Mouse (Mus musculus) retina, embryonic 14.5 days (tissue): Measurements from ENCODE around the gene Hltf.
"Not testable (repeated sequence)": the region's sequence is repeated elsewhere in the genome, so short reads cannot be mapped to it uniquely, and the experiment has no call there.

Experiments
- DNase-seq: peaks from one replicate; pipeline ENCODE4 v3.0.0-alpha.2; 2015; ENCODE audit warnings: low spot score

The Hltf gene

DNA sequence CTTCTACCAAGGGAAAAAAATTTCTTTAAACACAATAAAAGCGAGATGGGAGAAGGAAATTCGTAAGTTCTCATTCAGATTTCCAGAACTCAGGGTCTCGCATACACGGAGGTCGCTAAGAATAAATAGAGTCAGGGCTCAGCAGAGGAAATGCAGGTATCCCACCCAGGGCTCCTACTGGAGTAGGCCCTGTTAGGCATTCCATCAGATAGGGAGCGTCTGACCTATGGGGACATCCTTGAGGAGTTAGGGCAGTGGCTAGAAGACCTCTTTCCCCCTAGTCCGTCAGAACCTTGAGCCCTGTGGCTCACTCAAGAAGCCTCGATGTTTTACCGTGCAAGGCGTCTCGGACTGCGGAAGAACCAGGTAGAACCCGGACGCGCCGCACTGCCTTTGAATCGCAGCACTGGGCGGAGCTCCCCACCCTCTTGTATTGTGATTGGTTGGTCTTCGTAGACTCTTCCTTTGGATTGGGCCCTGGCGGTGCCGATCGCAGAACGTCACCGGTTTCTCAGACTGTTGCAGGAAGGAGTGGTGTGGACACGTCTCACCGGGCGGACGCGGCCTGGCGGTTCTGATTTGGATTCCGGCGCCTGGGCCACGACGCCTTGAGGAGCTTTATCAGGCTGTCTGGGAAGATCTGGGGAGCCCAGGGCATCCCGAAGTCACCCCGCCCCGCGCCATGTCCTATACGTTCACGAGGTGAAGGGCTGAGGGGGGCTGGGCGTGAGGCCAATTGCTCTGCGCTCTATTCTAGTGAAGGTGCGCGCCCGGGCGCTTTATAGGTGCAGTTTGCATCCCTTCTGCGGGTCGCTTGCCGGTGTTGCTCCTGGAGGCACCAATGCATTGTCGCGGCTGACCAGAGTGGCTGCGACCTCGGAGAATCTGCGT, at the start of gene Hltf:
Gene Hltf, plus strand, starts transcription at position 506 of the 891 bp plus-strand sequence.
- peak; percentile 97 for DNase-seq

DNA sequence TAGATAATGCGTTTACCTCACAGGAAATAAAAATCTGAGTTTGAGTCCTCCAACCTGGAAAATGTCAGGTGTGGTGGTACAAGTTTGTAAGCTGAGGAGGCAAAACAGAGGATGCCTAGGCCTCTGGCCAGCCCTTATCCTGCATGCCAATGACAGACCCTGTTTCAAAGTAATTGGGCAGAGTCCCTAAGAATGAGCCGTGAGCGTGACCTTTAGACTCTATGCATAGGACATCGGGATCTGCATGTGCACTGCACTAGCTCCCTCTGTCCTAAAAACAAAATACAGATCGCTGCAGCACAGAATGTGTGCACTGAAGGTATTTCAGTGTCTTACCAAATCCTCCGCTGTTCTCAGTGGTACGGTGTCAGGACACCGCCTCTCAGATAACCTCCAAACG, 47.1 kb upstream of the Hltf start:
- no peak for DNase-seq

DNA sequence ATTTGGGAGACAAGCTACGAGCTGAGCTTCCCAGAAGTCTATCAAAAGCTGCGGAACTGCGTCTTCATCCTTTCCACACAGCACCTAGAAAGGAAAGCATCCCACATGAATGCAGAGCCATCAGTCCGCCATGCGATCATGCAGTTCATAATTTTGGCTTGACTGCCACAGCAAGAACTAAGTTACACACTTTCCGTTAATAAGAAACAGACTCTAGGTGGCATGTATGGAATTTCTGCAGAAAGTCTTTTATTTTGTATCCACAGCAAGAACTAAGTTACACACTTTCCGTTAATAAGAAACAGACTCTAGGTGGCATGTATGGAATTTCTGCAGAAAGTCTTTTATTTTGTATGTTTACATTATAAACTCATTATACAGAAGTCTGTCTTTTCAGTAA, 46.7 kb upstream of the Hltf start:
- DNase-seq: not testable (repeated sequence)

DNA sequence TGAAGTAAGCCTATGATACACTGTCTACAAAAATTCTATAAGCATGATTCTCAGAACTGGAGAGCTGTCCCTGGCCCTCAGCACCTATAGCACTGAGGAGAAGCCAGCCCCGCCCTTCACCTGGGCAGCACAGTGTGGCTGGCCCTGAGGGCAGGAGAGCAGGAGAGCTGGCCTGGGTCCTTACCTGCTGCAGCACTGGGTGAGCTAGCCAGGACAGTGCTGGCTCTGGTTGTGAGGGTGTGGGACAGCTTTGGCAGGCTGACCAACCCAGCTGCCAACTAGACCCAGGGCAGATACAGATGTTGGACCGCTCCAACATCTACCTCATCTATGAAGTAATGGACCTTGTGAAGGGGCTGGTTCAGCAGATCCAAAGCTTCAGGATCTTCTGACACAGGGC, 43.2 kb upstream of the Hltf start:
- DNase-seq: no peak

DNA sequence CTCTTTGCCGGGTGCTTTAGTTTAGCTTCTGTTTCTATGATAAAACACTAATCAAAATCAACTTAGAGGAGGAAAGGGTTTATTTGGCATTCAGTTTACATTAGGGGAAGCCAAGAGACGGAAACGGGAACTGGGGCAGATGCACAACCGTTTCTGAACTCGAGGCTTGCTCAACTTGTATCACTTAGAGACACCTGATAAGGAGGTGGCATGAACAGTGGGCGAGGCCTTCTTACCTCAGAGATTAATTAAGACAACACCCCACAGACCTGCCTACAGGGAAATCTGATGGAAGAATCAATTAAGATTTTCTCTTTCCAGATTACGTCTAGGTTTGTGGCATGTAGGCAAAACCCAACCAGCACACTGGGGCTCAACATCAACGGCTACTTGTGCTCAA, 39.5 kb upstream of the Hltf start:
- no peak for DNase-seq

DNA sequence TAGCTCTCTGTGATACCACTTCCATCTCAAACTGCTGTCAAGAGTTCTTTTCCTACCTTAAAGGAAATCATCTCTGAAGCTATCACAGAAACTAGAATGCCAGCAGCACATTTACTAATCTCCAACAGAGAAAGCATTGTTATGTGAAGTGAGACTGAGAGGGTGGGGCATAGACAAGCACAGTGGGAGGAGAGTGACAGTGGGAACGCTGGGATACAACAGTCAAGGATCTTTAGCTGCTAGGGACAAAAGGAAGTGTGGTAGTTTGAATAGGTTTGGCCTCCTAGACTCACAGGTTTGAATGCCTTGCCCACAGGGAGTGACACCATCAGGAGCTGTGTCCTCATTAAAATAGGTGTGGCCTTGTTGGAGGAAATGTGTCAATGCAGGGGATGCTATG, 33.8 kb upstream of the Hltf start:
- DNase-seq: no peak

DNA sequence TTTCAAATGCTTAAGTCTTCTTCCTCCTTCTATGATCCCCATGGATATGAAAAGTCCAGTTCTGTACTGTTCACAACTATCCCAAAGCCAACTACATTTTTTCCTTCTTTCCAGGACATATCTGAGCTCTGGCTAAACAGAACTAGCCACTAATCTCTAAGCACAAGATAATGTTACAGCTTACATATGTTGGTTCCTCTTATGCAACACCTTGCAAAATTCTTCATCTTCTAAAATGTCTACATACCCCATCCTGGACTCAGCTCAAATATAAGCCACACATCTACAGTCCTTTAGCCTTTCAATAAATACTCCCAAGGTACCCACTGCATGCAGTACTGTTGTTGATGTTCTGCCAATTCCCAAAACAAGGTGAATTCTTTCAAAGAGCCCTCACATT, 31.1 kb upstream of the Hltf start:
- DNase-seq: no peak

DNA sequence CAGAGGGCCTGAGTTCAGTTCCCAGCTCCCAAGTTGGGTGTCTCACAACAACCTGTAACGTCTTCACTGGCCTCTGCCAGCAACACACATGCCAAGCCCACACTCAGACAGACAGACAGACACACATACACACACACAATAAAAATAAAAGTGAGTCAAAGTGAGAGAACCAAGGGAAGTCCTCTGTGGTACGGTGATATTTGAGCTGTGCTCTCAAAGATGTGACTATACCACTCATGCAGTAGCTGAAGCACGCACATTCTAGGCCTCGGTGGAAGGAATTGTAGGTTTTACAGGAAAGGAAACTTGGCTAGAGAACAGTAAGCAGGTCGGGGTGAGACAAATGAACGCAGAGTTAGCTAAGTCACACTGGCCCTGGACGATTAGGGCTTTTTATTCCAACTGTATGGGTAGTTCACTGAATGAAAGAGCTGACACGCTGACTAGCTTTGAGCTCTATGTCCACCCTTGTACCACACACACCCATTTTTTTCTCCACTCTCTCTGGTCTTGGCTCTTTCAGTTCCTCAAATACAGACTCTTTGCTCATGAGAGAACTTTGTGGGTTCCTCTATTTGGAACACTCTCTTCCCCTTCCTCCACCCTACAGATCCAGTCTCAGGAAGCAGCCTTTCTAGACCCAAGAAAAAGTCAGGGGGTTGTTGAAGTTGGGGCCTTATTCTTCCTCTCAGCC, 30.5 kb upstream of the Hltf start:
- DNase-seq: no peak

DNA sequence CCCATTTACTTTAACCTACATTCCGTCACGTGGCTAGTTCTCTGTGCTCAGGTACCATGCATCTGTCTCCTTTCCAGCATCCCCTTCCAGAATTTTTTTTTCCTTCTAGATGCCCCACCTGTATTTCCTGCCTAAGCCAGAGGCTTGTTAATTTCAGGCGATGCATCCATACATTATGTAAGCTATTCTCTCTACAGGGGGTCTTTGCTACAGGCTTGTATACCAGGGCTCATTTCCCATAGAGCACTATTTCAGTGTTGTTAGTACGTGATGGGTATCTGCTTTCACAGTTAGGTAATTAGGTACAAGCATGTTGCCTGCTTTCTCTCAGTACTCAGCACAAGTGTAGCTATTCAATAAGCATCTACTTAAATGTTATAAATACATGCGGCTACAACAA, 29.8 kb upstream of the Hltf start:
- no peak for DNase-seq

DNA sequence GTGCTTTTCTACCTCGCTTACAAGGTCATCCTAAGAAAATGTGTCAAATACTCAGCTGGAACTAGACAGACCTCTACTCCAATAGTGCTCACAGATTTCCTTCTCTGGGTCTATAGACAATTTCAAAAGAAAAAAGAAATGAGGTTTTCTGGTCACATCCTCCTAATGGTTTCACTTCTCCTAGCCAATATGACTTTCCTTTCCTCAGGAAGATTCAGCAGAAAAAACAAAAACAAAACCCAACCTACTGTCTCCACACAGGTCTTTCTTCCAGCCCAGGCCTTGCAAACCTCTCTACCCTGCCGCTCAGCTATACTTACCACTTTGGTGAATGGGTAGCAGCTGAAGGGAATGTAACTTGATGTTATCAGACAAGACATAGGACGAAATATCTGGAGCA, 29.0 kb upstream of the Hltf start:
- DNase-seq: no peak

DNA sequence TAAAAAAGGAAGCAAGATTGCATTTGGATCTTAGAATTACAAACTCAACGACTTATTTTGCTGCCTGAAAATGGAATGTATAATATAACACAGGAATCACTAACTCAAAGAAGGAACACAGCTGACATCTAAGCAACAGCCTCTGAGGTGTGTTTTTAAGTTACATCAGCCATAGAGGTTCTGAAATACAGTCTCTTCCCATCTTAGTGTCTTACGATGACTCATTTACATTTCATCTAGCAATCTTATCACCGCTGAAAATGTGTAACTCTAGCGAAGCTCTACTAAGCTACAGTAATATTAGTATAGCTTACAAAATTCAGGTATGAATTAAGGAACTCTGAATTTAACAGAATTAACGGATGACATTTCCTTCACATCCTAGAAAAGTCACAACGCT, 26.8 kb upstream of the Hltf start:
- DNase-seq: no peak

DNA sequence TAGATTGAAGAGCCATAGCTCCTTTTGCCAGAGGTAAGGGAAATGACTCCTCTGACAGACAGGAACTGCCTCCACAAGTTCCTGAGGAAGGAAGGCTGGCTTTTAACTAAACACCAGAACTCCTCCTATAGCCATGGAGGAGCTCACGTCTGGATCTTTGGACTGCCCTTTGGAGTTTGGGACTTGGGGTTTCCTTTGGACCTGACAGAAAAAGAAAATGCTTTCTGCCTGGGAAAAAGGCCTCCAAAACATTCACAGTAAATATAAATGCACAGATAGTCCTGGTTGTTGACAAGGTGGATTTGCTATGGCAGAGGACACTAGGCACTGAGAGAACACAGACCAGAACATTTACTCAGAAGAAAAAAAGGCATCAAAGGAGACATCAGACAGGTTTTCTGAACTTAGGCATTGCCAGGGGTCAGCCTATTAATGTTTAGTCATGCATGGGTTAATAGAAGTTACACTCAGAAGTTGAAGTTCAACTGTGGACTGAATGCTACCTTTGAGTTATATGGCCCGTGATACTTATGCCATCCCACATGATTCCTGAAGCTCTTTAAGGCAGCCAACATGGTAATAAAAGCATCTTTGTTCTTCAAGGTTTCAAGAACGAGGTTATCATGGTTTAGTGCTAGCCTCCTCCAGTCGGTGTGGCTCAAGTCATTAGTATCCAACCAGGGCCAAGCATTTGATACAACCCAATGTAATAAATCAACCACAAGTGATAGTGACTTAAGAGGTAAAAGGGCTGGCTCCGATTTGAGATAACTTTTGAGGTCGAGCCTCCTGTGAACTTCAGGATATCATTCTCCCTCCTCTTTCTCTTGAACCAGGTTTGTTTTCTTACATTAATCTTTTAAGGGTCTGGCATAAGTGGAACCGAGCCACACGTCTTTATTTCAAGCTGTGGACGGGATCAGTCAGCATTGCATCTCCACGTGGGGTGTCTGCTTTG, 23.6 kb upstream of the Hltf start:
- DNase-seq: peak; percentile 11

DNA sequence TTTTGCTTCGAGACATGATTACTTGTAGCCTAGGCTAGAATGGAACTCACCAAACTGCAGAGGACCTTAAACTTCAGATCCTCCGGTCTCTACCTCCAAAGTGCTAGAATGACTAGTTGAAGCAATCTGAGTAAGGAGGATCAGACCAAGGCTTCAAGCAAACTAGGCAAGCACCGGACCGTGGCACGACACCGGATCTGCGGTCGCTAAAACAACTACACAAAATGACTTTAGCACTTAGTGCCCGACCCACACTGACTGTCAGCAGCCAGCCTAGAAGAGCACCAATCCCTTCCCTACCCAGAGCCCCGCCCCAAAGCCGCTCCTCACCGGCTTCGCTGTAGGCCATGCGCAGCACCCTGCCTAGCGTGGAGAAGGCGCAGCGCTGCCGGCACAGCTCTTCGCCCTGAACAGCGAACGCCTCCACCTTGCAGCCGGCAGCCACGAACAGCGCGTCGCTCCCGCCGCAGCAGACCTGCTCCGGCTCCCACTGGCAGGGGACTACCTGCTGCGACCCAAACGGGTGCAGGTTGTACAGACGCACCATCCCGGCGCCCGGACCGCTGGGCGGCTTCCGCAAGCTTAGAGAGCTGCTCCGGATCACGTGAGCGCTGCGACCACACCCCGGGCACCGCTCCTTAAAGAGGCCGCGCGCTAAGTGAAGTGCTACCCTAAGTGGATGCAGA, 22.7 kb upstream of the Hltf start, which contains the start of gene Hps3:
Gene Hps3, minus strand, starts transcription at position 597 of the 686 bp plus-strand sequence.
- peak; percentile 84 for DNase-seq

DNA sequence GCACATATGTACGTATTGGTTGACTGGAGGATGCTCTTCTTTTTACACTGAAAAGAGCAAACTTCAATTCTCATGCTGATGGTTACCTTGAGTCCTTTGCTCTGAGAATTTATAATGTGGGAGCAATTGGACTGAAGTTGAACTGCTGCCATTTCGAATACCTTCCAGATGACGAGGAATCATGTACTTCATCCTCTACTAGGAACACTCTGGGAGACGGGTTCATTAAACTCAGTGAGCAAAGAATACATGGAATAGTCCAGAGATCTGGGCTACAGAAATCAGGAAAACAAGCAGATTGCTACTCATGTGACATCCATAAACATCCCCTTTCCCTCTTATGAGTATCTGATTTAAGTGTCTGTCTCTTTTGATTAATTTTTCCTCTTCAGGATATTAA, 21.5 kb upstream of the Hltf start:
- no peak for DNase-seq

DNA sequence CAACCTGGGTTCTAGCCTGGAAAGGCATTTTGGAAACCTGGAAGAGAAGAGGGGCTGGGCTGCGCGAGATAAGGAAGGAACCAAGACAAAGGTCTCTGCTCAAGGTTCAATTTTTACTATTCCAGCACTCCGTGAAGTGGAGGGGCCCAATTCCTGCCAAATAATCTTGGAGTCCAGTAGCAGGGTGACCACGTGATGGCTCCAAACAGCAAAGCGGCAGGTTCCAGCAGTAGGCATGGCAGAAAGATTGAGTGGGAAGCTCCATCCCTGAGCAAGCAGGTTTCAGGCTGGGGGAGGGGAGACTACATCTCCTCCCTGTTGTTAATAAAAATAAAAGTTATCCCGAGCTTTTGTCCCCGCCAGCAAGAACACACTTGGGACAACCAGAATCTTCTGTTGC, 16.1 kb upstream of the Hltf start:
- not testable (repeated sequence) for DNase-seq

DNA sequence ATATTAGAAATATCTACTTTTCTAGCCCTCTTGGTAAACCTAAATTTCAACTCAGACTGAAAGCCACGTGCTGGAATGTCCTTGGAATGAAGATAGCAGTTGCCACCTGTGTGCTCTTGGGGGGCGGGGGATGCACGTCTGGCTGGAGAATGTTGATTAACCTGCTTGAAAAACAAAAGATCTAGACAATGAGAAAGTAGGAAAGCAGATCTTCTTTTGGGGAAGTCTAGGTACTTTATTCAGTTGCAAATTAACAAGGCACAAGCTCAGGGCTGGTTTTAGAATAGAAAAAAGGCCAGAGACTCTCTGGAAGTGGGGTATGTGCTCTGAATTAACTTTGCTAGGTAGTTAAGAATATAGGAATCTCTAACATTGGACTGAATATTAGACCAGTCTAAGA, 12.9 kb upstream of the Hltf start:
- DNase-seq: not testable (repeated sequence)

DNA sequence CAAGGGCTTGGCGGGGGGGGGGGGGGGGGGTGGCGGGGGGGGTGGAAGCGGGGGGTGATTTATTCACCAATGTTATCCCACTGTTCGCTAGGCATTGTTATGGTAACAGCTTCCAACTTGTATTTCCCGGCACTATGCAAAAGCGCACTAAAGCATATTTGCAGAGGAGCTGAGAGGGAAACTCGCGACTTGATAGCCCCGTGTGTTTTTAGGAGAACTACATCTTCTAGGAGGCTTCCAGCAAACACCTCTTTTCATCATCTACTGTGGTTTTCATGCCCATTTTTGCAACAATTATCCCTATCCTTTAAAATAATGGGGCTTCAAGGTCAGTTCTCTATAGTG, 558 bp downstream of the Hltf start:
- peak; percentile 38 for DNase-seq

DNA sequence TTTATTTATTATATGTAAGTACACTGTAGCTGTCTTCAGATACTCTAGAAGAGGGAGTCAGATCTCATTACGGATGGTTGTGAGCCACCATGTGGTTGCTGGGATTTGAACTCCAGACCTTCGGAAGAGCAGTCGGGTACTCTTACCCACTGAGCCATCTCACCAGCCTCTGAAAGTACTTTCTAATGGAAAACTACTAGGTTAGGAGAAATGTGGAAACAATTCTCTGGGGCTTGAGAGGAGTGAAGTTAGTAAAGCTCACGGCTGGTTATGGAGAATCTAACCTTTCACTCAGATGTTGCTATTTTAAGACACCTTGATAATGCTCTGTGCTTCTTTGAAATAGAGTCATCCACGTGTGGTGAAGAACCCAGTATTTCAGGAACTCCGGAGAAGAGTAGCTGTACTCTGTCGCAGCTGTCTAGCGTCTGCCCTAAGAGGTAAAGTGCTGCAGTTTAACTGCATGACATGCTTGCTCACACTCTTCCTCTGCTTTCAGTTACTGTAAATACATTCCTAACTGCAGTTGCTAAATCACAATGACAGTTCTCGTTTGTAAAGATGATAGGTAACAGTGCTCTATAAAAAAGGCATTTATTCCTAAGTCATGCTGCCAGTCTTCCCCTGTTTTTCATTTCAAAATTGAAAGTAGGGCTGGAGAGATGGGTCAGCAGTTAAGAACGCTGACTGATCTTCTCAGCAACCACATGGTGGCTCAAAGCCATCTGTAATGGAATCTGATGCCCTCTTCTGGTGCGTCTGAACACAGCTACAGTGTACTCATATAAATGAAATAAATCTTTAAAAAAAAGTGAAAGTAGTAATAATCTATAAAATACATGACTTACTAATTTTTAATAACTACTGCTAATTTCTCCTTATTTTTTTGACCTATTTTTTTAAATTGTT, 18.8 kb downstream of the Hltf start:
- no peak for DNase-seq

DNA sequence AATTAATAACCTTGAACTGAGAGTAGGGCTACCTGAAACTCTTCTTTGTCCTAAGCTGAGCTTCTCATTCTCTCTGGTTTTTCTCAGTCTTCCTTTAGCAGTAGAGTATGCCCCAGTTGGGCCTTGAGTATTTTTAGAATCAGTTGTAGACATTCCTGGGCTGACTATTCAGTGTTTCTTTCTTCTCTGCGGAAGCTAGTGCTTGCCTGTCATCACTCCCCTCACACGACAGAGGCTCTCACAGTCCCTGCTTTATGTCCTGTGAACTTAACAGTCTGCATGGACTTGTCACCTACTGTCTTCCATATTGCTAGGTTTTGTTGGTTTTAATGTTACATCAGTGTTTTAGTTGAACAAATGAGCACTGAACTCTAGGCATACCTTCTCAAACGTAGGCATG, 24.6 kb downstream of the Hltf start:
- DNase-seq: no peak

DNA sequence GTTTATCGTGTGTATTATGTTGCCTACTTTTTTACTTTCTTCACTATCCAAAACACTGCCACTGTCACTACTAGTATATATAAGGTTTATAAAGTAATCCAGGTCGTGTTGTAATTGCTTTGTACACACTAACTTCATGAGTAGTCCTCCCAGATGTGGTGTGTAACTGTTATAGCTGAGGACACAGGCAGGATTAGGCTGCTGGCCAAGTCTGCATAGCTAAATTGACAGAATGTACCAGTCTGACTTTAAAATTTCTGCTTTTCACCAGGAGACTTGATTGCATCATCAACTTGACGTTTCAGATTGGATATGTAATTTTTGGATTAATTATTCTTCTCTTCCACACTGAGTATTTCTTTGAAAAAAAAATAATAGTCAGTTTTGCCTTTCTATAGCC, 46.2 kb downstream of the Hltf start:
- DNase-seq: no peak

DNA sequence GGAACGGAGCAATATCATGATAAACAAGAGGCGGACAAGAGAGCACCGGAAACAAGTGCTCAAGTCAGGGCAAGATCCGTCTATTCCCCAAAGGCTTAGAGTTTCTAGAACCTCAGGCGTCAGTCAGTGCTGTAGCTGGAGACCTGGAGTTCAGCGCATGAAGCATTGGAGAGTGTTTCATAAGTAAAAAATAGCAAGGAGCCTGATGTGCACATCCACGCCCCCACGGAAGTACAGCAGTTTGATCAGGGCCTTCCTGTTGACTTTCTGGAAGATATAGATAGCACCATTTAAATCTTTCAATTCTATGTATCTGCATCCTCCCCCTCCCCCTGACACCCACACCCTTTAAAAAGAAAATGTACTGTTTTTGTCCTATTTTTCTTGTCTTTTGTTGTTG, 46.7 kb downstream of the Hltf start:
- no peak for DNase-seq
